Mouse (Mus musculus): ENCODE results near the gene Gm45808. TPM values are rescaled to one million over a fixed set of nuclear protein-coding genes. Genes with fewer than 3 reads are reported as not detected.
"Not testable (repeated sequence)": the region's sequence is repeated elsewhere in the genome, so short reads cannot be mapped to it uniquely, and the experiment has no call there.

Gm45808 gene
- total and polyA plus RNA-seq, 3 experiments, result 2.2 to 33.5 TPM; not detected in 1

DNA sequence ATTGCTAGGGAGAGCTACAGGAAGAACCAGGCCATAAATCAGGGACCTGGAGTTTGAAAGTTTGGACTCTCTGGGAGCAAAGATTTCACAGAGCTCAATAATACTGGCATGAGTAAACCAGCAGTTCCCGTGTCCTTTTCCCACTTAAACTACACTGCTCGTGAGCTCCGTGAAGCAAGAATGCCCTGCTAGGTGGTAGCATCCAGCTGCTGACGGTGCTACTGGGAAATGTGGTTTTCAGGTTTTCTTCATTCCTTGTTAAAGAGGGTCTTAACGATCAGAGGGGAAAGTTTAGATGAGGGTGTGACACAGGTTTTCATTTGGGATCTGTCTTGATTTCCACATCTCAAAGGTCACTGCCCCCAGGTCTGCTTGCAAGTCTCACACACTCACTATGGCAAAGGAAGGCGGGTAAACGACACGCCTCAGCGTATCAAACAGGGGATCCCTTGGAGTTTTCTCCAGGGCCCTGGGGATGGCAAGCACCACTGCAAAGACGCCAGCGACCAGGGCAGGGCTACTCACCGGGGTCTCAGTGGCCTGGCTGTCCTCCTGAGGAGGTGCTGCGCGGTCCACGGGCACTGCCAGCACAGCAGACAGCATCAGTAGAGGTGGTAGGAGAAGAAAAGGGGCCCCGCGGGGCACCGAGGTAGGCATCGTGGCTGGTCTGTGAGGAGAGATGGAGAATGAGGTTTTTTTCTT is 22.7 kb upstream of the Gm45808 start:
- no peak for DNase-seq

DNA sequence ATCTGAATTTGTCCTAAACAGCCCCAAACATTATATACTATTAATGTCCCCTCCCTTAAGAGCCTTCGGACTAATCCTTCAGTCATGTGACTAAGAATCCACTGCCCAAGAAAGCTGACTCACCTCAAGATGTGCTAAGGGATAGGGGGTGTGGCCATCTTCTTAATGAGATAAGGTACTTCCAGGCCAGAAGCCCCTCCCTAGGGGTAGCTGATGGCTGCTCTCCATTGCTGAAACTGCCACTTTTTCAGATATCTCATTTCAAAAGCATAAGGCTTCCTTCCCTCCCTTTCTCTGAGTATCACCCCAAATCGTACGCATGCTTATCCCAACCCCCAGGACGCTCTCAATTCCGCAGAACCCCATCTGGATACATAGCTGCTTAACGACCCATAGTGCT is 21.9 kb upstream of the Gm45808 start:
- no peak for DNase-seq

DNA sequence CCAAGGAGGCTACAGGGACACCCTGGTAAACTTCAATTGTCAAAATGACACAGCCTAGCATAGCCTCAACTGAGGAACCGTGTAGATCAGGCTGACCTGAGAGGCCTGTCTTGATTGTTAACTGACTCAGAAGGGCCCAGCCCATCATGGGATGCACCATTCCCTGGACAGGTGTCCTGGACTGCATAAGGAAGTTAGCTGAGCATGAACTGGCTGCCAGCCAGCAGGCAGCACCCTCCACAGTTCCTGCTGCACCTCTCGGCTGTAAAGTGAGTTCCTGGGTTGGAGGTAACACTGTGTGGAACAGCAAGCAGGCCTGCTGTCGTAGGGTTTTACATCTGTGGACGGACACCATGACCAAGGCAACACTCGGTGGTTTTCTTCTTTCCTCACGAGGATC is 21.0 kb upstream of the Gm45808 start:
- no peak for DNase-seq

DNA sequence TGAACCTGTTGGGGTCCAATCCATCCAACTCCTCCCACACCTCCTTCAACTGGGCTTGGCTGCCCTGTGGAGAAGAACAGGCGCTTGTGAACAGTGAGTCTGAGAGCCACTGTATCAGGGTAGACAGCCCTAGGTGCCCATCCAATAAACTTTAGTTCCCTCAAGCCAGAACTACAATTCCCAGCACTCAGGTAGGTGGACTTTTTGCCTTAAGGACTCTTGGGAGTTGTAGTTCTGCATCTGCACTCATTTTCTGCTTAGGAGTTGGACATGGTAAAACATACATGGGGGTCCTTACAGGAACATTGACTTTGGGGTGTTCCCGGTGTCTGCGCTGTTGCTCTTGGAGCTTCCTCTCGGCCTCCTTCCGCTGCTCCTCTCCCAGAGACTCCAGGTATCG is 11.8 kb upstream of the Gm45808 start:
- no peak for DNase-seq

DNA sequence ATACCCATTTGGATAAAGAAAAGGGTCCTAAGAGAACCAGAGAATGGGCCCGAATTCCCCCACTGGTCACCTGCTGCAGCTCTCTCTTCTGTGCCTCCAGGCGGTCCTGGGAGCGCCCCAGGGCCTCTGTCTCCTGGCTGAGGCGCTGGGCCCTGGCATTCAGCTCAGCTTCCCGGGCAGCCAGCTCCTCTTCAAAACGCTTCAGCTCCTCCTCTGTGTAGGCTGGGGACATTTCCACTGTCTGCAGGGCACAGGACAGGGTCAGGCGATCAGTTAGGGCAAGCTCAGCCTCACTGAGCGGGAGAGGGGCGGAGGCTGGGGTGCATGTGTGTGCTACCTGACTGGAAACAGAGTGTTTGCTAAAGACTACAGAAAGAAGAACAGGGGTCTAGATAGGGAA is 7.9 kb upstream of the Gm45808 start:
- DNase-seq, result no peak

DNA sequence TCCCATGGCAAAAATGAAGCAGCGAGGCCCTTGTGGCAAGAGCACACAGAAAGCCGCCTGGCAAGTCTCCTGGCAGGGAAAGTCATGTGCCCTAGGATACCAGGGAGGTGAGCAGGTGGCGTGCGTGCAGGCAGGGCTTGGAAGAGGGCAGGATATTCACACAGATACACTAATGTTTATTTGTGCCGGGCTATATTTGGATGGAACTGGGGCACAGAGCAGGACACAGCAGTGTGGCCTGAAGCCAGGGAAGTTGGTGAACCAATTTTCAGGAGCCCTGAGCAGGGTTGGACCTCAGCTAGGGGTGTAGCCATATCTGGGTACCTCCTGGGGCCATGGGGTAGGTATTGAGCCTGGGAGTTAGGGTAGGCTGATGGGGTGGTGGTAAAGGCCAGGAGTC is 6.3 kb upstream of the Gm45808 start:
- no peak for DNase-seq

DNA sequence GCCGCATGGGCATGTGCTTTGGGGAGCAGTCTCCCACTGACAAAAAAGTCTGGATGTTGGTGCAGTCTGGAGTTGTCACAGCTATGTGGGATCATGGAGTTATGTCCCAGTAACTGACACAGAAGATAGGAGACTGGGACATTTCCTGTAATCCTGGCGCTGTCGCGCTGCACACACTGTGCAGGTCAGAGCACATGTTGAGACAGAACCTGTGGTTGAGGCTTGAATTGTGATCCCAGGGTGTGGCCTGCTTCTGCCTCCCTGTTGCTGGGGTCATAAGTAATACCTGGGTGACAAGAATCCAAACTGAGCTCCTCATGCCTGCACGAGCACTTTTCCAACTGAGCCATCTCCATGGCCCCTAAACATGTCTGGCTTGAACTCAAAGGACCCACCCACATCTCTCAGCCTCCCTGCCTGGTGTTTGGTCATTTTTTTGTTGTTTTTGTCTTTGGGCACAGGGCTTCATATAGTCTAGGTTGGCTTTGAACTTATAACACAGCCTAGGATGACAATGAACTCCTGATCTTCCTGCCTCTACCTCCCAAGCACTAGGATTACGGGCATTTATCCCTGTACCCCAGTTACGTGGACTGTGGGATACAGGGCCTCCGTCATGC is 5.7 kb upstream of the Gm45808 start:
- no peak for DNase-seq

DNA sequence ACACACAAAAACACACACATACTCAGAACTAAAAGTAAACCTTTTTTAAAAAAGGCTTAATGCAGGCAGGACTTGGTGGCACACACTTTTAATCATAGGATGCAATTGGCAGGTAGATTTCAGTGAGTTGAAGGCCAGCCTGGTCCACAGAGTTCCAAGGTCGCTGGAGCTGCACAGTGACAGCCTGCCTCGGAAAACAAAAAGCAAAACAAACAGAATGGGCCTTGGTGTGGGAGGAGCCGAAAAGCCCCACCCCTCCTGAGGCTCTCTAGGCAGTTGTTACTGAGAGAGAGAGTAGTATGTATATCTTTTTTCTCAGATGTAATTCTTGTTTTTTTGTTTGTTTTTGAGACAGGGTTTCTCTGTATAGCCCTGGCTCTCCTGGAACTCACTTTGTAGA is 4.7 kb upstream of the Gm45808 start:
- DNase-seq, result peak; percentile 75

DNA sequence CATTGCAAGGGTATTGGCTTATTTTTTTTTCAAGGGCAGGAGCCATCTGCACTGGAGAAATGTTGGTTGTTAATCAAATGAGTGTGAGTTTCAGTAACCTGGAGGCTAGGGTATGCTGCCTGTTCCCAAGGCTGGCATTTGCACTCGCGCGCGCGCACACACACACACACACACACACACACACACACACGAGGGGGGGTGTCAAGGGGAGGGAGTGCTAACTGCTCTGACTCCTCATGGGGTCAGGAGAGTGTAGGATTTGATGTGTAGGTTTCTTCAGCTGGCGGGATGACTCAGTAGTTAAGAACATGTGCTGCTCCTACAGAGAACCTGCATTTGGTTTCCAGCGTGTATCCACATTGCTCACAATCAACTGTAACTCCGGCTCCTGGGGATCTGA is 4.2 kb upstream of the Gm45808 start:
- peak; percentile 57 for DNase-seq

DNA sequence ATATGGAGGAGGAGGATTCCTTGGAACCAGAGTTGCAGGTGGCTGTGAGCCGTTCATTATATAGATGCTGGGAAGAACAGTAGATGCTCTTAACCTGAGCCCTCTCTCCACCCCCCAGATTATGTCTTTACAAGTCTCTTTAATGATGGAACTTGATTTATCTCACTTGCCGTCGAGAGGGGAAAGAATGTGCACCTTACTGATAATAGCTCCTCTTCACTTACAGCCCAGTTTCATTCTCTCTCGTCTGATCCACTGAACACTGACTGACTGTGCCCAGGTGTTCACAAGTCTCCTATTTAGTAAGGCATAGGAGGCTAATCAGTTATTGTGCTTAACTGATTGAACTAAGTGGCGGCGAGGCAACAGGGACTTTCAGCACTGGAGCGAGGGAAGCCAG is 3.0 kb upstream of the Gm45808 start:
- no peak for DNase-seq

DNA sequence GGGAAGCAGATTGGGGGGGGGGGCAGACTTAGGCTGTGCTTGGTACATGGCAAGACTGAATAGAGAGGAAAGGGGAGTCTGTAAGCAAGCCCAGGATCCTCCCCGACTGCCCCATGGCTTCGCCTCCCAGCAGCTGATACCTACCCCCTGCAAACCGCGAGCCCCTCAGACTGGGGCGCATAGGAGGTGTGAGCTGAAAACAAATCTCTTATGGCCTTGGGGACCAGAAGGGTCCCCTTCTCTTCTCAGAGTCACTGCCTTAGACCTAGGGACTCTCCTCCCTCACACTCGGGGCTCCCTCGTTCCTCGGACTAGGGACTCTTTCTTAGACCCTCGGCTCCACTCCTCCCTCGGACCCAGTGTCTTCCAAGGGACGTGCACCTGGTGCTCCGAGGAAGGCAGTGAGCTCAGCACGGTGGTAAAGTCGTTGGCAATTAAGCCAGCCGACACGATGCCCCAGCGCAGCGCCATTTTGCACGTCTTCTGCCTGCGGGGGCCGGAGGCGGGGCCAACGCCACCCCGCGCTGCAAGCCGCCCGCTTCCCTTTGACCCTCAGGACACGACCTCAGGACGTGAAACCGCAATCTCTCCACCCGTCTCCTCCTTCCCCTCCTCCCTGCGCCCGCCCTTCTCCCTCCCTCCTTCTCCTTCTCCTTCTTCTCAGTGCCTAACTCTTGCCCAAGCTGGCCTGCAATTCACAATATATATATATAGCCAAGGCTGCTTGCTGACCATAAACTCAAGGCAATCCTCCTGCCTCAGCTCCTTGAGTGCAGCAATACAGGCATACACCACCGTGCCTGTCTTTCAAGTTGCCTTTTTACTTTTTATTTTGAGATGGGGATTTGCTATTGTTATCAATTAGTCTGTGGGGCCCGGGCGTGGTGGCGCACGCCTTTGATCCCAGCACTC is 1.9 kb upstream of the Gm45808 start, which contains the start of gene Dhdh:
Gene Dhdh (minus strand): TSS at position 513 of the 912 bp plus-strand sequence.
- peak; percentile 90 for DNase-seq

DNA sequence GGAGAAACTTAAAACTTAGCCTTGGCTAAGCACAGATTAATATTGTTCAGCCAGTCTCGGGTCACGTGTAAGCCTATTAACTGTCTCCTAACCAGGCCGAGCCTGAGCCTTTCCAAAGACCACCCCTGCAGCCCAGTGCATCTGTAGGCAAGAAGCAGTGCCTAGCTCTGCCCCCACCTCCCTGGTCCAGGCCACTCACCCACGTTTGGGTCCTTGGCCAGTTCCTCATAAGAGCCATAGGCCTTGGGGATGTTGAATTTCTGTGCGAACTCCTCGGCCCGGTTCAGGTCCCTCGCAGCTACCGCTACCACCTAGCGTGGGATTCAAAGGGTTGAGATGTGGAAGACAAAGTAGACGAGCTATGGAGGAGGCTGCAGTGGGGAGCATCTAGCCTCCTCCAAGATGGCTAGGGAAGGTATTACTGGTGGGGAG is 1.3 kb upstream of the Gm45808 start:
- DNase-seq, result no peak

DNA sequence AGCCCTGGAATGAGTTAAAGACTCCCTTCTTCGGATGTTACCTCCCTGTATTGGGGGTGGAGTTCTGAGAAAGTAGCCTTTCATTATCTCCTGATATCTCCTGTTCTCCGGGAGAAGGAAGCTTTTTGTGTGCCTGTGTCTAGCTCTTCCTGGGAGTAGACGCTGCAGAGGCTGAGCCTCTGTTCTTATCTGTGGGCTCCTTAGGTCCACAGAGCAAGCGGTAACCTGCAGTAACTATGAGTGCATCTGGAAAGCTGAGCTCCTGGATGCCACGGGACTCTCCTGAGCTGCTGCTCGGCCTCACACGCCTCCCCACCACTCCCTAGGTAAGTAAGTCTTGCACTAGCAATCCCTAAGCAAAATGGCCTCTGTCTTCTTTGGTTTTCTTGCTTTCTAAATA is 453 bp downstream of the Gm45808 start:
- no peak for DNase-seq

DNA sequence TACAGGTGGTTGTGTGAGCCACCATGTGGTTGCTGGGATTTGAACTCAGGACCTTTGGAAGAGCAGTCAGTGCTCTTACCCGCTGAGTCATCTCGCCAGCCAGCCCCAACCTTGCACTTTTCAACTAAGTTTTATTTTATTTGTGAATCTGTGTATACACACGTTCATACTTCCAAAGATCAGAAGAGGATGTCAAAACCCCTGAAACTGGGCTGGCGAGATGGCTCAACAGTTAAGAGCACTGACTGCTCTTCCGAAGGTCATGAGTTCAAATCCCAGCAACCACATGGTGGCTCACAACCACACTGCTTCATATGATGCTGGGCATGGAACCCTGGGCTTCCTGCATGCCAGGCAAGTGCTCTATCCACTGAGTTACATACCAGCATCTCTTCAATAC is 1.6 kb downstream of the Gm45808 start:
- DNase-seq, result peak; percentile 64

DNA sequence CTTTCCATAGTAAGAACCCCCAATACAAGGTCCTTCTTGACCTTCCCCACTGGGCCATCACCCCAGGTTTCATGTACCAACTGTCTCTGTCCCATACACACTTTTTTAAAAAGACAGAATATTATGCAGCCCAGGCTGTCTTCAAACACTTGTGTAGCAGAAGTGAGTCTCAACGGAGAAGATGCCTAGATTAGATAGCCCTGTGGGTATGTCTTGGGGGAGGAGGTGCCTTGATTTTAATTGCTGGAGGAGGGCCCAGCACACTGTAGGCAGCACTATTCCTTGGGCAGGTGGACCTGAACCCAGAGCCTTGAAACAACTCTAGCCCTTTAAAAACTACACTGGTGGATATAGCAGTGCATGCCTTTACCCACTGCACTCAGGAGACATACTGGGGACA is 4.4 kb downstream of the Gm45808 start:
- DNase-seq, result no peak

DNA sequence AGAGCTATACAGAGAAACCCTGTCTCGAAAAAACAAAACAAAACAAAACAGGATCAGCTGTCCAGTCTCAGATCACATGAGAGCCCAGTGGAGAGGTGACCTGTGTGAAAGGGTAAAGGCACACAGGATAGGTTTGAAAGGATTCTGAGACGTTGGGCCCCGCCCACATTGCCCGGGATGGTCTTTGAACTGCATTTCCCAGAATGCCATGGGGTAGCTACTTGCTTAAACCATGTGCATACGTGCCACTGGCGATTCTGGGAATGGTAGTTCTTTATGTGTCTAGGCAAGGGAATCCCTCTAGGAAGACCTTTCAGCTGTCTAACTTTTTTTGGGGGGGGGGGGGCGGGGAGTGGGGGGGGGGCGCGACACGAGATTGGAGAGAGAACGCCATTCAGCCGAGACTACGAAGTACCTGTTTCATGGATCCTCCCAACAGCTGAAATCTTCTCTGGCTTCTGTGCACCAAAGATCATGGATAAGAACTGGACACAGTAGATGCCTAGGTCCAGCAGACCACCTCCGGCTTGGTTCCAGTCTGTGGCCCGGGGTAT is 5.2 kb downstream of the Gm45808 start, which contains the start of gene Tulp2:
Gene Tulp2 (plus strand): TSS at position 504 of the 554 bp plus-strand sequence.
- DNase-seq, result peak; percentile 71

DNA sequence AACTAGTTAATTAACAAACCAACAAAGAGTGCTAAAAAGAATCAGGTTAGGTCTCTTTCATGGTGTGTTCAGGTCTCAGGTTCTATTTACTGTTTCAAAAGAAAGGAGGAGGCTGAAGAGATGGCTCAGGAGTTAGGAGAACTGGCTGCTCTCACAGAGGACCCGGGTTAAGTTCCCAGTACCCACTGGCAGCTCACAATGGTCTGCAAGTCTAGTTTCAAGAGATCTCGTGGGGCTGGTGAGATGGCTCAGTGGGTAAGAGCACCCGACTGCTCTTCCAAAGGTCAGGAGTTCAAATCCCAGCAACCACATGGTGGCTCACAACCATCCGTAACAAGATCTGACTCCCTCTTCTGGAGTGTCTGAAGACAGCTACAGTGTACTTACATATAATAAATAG is 6.3 kb downstream of the Gm45808 start:
- DNase-seq, result not testable (repeated sequence)

DNA sequence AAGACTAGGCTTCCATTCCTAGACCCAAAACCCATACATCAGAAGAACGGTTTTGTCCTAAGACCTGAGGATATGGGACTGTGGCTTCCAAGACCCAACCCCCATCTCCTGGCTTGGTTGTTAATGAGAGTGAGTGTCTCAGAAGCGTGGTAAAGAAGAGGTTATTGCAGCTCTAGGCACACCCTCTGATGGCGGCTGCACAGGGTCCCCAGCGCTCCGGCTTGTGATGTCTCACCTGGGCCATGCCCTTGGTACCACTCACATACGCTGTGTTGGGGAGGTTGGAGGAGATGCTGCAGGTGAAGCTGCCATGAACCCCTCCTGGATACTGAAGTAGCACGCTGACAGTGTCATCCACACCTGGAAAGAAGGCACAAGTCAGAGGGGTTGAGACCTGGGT is 7.8 kb downstream of the Gm45808 start:
- no peak for DNase-seq

DNA sequence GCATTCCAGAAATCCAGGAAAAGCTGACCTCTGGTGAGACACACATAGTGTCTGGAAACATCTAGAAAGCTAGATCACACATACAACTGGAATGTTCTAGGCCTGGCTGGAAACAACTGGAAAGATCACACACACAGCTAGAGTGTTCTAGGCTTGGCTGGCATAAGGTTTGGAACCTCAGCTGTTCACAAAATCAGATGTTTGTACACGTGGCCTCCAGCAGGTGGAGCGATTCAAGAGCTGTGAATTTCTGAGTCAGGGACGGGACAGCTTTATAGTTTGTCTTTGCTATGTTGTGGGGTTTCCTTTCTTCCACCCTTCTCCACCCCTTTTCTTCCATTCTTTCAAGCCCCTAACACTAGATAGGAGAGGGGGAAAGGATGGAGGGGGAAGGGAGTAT is 9.6 kb downstream of the Gm45808 start:
- peak; percentile 71 for DNase-seq

DNA sequence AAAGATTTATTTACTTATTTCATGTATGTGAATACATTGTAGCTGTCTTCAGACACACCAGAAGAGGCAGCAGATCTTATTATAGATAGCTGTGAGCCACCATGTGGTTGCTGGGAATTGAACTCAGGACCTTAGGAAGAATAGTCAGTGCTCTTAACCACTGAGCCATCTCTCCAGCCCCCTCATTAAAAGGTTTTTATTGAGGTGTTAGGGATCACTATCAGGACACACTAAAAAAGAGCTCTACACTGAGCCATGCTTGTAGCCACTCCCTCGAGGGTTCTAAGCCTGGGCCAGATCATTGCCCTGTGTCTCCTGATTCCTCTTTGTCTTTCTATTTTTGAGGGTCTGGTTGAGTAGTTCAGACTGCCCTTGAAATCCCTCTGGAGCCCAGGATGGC is 10.2 kb downstream of the Gm45808 start:
- no peak for DNase-seq

DNA sequence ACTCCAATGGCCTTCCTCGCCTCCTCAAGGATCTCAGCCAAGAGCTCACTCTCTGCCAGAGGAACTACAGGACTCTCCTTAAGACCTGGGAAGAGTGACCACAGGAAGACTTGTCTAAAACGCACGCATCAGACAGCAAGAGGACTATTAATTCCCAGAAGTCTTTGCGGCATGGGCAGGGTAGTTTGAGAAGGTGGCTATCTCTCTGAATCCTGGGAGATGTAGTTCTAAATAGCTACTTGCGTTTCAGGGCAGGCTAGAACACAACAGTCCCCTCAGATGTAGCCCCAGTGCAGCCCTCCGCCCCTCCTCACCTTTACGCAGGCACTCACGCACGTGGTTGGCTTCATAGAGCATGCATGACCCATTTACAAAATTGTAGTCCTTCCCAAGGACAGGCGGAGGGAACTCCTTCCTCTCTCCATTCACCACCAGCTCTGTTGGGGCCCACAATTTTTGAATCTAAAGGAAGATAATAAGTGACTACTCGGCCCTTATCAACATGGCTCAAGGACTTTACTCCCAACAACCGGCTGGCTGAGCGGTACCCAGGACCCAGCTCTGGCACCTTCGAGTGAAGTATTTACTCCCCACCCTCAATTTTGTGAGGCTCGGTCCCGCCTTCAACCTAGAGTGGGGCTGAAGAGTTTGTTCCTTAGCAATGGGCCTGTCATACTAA is 11.2 kb downstream of the Gm45808 start:
- peak; percentile 63 for DNase-seq

DNA sequence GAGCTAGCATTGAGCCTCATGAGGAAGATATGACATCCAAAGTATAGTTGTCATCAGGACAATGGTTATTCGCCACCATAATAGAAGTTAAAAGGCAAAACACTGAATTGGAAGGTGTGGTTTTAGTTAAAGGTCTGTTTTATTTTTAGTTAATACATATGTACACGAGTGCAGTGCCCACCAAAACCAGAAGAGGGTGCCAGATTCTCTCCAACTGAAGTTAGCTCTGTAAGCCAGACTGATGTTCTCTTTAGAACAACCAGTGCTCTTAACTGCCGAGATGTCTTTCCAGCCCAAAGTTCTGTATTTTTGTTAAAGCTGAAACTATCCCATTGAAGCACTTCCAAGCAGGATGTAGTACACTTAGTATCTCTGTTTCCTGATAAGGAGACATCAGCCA is 15.7 kb downstream of the Gm45808 start:
- DNase-seq, result peak; percentile 65

Data from adrenal gland, adult 2 months (tissue).